Mouse (Mus musculus) MN1 (cell line): ENCODE data around the gene Mmp9.

Experiments used
- DNase-seq: peaks from one replicate; pipeline ENCODE4 v3.0.0-alpha.2; 2016; ENCODE audit warnings: low spot score

Mmp9 gene

GRCm38 (mm10) chr2:164956195-164956594 lies 15.6 kb downstream of the Mmp9 start:
- no peak for DNase-seq

- DNase-seq = no peak
Measured at GRCm38 (mm10) chr2:164957548-164958315, 17.2 kb downstream of the Mmp9 start.

GRCm38 (mm10) chr2:164960716-164961441 lies 20.3 kb downstream of the Mmp9 start, which contains the start of gene Slc12a5:
Slc12a5 (plus strand) TSS chr2:164960802.
- peak; percentile 83 for DNase-seq

GRCm38 (mm10) chr2:164961506-164962182 lies 21.1 kb downstream of the Mmp9 start:
- peak; percentile 86 for DNase-seq

- DNase-seq = peak; percentile 51
Measured at GRCm38 (mm10) chr2:164962183-164962580, 21.6 kb downstream of the Mmp9 start.

GRCm38 (mm10) chr2:164964242-164964894 lies 23.8 kb downstream of the Mmp9 start:
- no peak for DNase-seq

GRCm38 (mm10) chr2:164964981-164965380 lies 24.4 kb downstream of the Mmp9 start:
- no peak for DNase-seq

- DNase-seq = no peak
Measured at GRCm38 (mm10) chr2:164966381-164966780, 25.8 kb downstream of the Mmp9 start.

GRCm38 (mm10) chr2:164967193-164967592 lies 26.6 kb downstream of the Mmp9 start:
- DNase-seq = peak; percentile 40

GRCm38 (mm10) chr2:164967761-164968440 lies 27.3 kb downstream of the Mmp9 start:
- DNase-seq = peak; percentile 60

GRCm38 (mm10) chr2:164968451-164968851 lies 27.9 kb downstream of the Mmp9 start:
- peak; percentile 27 for DNase-seq

- DNase-seq = no peak
Measured at GRCm38 (mm10) chr2:164969348-164969781, 28.8 kb downstream of the Mmp9 start.

GRCm38 (mm10) chr2:164970631-164971196 lies 30.1 kb downstream of the Mmp9 start:
- DNase-seq = peak; percentile 86

- DNase-seq = peak; percentile 80
Measured at GRCm38 (mm10) chr2:164972646-164973045, 32.1 kb downstream of the Mmp9 start.

GRCm38 (mm10) chr2:164975611-164976010 lies 35.0 kb downstream of the Mmp9 start:
- DNase-seq = no peak

- DNase-seq = no peak
Measured at GRCm38 (mm10) chr2:164979749-164980148, 39.2 kb downstream of the Mmp9 start.

- DNase-seq = no peak
Measured at GRCm38 (mm10) chr2:164985962-164986361, 45.4 kb downstream of the Mmp9 start.

- no peak for DNase-seq
Measured at GRCm38 (mm10) chr2:164986371-164987027, 45.9 kb downstream of the Mmp9 start.

- DNase-seq = no peak
Measured at GRCm38 (mm10) chr2:164988777-164989176, 48.2 kb downstream of the Mmp9 start.

GRCm38 (mm10) chr2:164991111-164991510 lies 50.5 kb downstream of the Mmp9 start:
- no peak for DNase-seq

- peak; percentile 27 for DNase-seq
Measured at GRCm38 (mm10) chr2:164991808-164992207, 51.2 kb downstream of the Mmp9 start.
